In genomic region chr9:22837702-22838210, GRCm38 (mm10) we compare ENCODE assay signal across 14 mouse cellular contexts.
A peak's percentile ranks its signal among the peaks of the same experiment; 100 is the strongest.
DNase-seq lines count a peak whose midpoint lies in the region; ATAC-seq and TF ChIP-seq lines count a peak whose summit lies in the region.
"Had no signal": no experiment of that assay in that cellular context is flagged by ENCODE, and none has a peak within 500 bp of the region (broad histone marks: within the 10 kb centered on the region; RNA-seq: fewer than 3 reads in every experiment).

No protein-coding gene starts in this region.

- H3K27me3 ChIP-seq in heart, embryonic 10.5 days (ENCODE audit: insufficient read depth, poor library complexity, severe bottlenecking), result no peaks in the 10 kb centered on the region
- H3K27me3 ChIP-seq in midbrain, embryonic 10.5 days (ENCODE audit: low read depth, poor library complexity, severe bottlenecking), result no peaks in the 10 kb centered on the region
- no peaks in the 10 kb centered on the region for H3K27me3 ChIP-seq in midbrain, embryonic 15.5 days (replicated peaks)
- H3K27me3 ChIP-seq in embryonic facial prominence, embryonic 11.5 days (ENCODE audit: control insufficient read depth, insufficient read depth, low read length), result no peaks in the 10 kb centered on the region
- H3K27me3 ChIP-seq in intestine, embryonic 15.5 days (replicated peaks), result no peaks in the 10 kb centered on the region
- H3K27me3 ChIP-seq: limb, embryonic 13.5 days; liver, embryonic 15.5 days; Patski had no signal

- ATAC-seq in midbrain, embryonic 15.5 days (replicated peaks), result no peak
- ATAC-seq in embryonic facial prominence, embryonic 11.5 days (replicated peaks; ENCODE audit: insufficient number of reproducible peaks, low FRiP score, low TSS enrichment, low read depth), result no peak
- no peak for ATAC-seq in intestine, embryonic 15.5 days
- ATAC-seq: Patski had no signal

- 27% methylated on average over 4 of the region's 4 CpGs for WGBS in heart, embryonic 10.5 days
- WGBS in midbrain, embryonic 10.5 days, result 24% methylated on average over 4 of the region's 4 CpGs
- 25% methylated on average over 4 of the region's 4 CpGs for WGBS in midbrain, embryonic 15.5 days
- WGBS in embryonic facial prominence, embryonic 11.5 days, result 32% methylated on average over 4 of the region's 4 CpGs
- 35% methylated on average over 4 of the region's 4 CpGs for WGBS in intestine, embryonic 15.5 days

- peak overlapping the region; percentile 44 for H3K27ac ChIP-seq in heart, embryonic 10.5 days
- H3K27ac ChIP-seq in midbrain, embryonic 10.5 days (replicated peaks), result peak overlapping the region; percentile 79
- H3K27ac ChIP-seq in midbrain, embryonic 15.5 days, result no peak overlapping the region
- H3K27ac ChIP-seq in ES-E14 (ENCODE audit: insufficient read depth, low read depth, low read length, poor library complexity, severe bottlenecking), result peak overlapping the region; percentile 37
- no peak overlapping the region for H3K27ac ChIP-seq in embryonic facial prominence, embryonic 11.5 days (replicated peaks; ENCODE audit: low read depth, low read length)
- no peak overlapping the region for H3K27ac ChIP-seq in intestine, embryonic 15.5 days
- H3K27ac ChIP-seq: limb, embryonic 13.5 days; liver, embryonic 15.5 days had no signal

- no peak overlapping the region for H3K9ac ChIP-seq in midbrain, embryonic 15.5 days
- no peak overlapping the region for H3K9ac ChIP-seq in ES-E14 (ENCODE audit: insufficient read depth, low read depth, low read length, poor library complexity, severe bottlenecking)
- H3K9ac ChIP-seq in embryonic facial prominence, embryonic 11.5 days (replicated peaks; ENCODE audit: low read length), result no peak overlapping the region
- H3K9ac ChIP-seq in intestine, embryonic 15.5 days, result no peak overlapping the region
- H3K9ac ChIP-seq: limb, embryonic 13.5 days; liver, embryonic 15.5 days had no signal

- H3K4me3 ChIP-seq in heart, embryonic 10.5 days, result no peak overlapping the region
- no peak overlapping the region for H3K4me3 ChIP-seq in midbrain, embryonic 10.5 days
- H3K4me3 ChIP-seq in midbrain, embryonic 15.5 days, result no peak overlapping the region
- 0 out of 4 replicates have a peak overlapping the region, but pooled peaks of 1 of the 2 experiments have one; percentile 1 for H3K4me3 ChIP-seq in ES-E14 (ENCODE audit: insufficient read depth in 1 of 2, low read depth in 1 of 2, low read length in 2 of 2, poor library complexity in 1 of 2, severe bottlenecking in 1 of 2)
- H3K4me3 ChIP-seq in embryonic facial prominence, embryonic 11.5 days (ENCODE audit: low read depth, low read length), result no peak overlapping the region
- H3K4me3 ChIP-seq in intestine, embryonic 15.5 days (replicated peaks), result no peak overlapping the region
- H3K4me3 ChIP-seq: limb, embryonic 13.5 days; liver, embryonic 15.5 days had no signal

- H3K36me3 ChIP-seq in heart, embryonic 10.5 days, result no peaks in the 10 kb centered on the region
- H3K36me3 ChIP-seq in midbrain, embryonic 10.5 days, result no peaks in the 10 kb centered on the region
- no peaks in the 10 kb centered on the region for H3K36me3 ChIP-seq in midbrain, embryonic 15.5 days (replicated peaks)
- no peaks in the 10 kb centered on the region for H3K36me3 ChIP-seq in ES-E14 (ENCODE audit: control insufficient read depth, insufficient read depth, low read length, poor library complexity, severe bottlenecking)
- H3K36me3 ChIP-seq in embryonic facial prominence, embryonic 11.5 days (replicated peaks; ENCODE audit: control insufficient read depth, insufficient read depth, low read depth, low read length), result no peaks in the 10 kb centered on the region
- no peaks in the 10 kb centered on the region for H3K36me3 ChIP-seq in intestine, embryonic 15.5 days
- H3K36me3 ChIP-seq: limb, embryonic 13.5 days; liver, embryonic 15.5 days had no signal

- H3K4me2 ChIP-seq in midbrain, embryonic 15.5 days, result no peak overlapping the region
- H3K4me2 ChIP-seq in embryonic facial prominence, embryonic 11.5 days (ENCODE audit: low read depth, low read length), result no peak overlapping the region; the same call in 1 of the 2 replicates
- no peak overlapping the region for H3K4me2 ChIP-seq in intestine, embryonic 15.5 days (replicated peaks)
- H3K4me2 ChIP-seq: limb, embryonic 13.5 days; liver, embryonic 15.5 days had no signal

- DNase-seq in heart, embryonic 10.5 days (ENCODE audit: low spot score), result no peak
- no peak for DNase-seq in heart, adult 9 months (ENCODE audit: low spot score in 2 of 2)
- DNase-seq in midbrain, embryonic 10.5 days (ENCODE audit: low spot score), result no peak
- DNase-seq in ES-E14 (ENCODE audit: low read depth, low spot score), result peak; percentile 56
- DNase-seq in embryonic facial prominence, embryonic 11.5 days (ENCODE audit: low spot score), result peak; percentile 38
- no peak for DNase-seq in left cerebral cortex, adult 9 months (ENCODE audit: low spot score in 2 of 2)
- DNase-seq: cerebellum, adult 2 months; kidney, adult 8-10 months; thymus, postnatal 25 days had no signal

- H3K4me1 ChIP-seq in heart, embryonic 10.5 days, result peaks cover 14% of the 10 kb centered on the region
- peaks cover 15% of the 10 kb centered on the region for H3K4me1 ChIP-seq in midbrain, embryonic 10.5 days
- H3K4me1 ChIP-seq in midbrain, embryonic 15.5 days, result no peaks in the 10 kb centered on the region
- H3K4me1 ChIP-seq in ES-E14 (ENCODE audit: control insufficient read depth in 2 of 2, insufficient read depth in 2 of 2, low read length in 2 of 2, poor library complexity in 1 of 2), result peaks cover 0 to 9% of the 10 kb centered on the region in 2 experiments; a peak in 3 of 4 replicates
- H3K4me1 ChIP-seq in embryonic facial prominence, embryonic 11.5 days (ENCODE audit: control insufficient read depth, insufficient read depth, low read length), result no peaks in the 10 kb centered on the region
- H3K4me1 ChIP-seq in intestine, embryonic 15.5 days (replicated peaks), result 0 out of 2 replicates have a peak, but pooled peaks cover 5% of the 10 kb centered on the region
- H3K4me1 ChIP-seq: liver, embryonic 15.5 days had no signal

- in situ Hi-C loops in ES-E14 (cut with MboI; ENCODE audit: low sequenced_read_pairs in 2 of 2, unreplicated experiment in 2 of 2), result no loop called here

- no peaks in the 10 kb centered on the region for H3K9me3 ChIP-seq in heart, embryonic 10.5 days
- H3K9me3 ChIP-seq in midbrain, embryonic 10.5 days (replicated peaks), result no peaks in the 10 kb centered on the region
- no peaks in the 10 kb centered on the region for H3K9me3 ChIP-seq in midbrain, embryonic 15.5 days
- no peaks in the 10 kb centered on the region for H3K9me3 ChIP-seq in ES-E14 (ENCODE audit: control insufficient read depth, insufficient read depth, low read depth, low read length)
- H3K9me3 ChIP-seq in embryonic facial prominence, embryonic 11.5 days (replicated peaks; ENCODE audit: control insufficient read depth, low read length), result no peaks in the 10 kb centered on the region
- no peaks in the 10 kb centered on the region for H3K9me3 ChIP-seq in intestine, embryonic 15.5 days
- H3K9me3 ChIP-seq: limb, embryonic 13.5 days; liver, embryonic 15.5 days had no signal

TF ChIP-seq in ES-E14, 5 proteins besides CTCF, POLR2A, EP300 and RAD21:
- no peak for TF ChIP-seq MAFK (IDR thresholded peaks at IDR 0.05; ENCODE audit: insufficient read depth, low read depth, low read length)
- no peak for TF ChIP-seq ZNF384 (IDR thresholded peaks at IDR 0.05; ENCODE audit: low read depth, low read length)
- no peak for TF ChIP-seq ZC3H11A (IDR thresholded peaks at IDR 0.05; ENCODE audit: borderline replicate concordance, low read depth, low read length)
- no peak for TF ChIP-seq CHD2 (IDR thresholded peaks at IDR 0.05; ENCODE audit: low read depth, low read length)
- TF ChIP-seq HCFC1 (IDR thresholded peaks at IDR 0.05; ENCODE audit: borderline replicate concordance, insufficient read depth, low read length), result no peak

Comparison
In these comparisons a context has a peak if more than half of its experiments do, and no peak if none do; other contexts are left out.
1. H3K27ac ChIP-seq: peak in heart, embryonic 10.5 days (single experiment), midbrain, embryonic 10.5 days (single experiment) and ES-E14 (single experiment); none in midbrain, embryonic 15.5 days (single experiment), embryonic facial prominence, embryonic 11.5 days (single experiment) and intestine, embryonic 15.5 days (single experiment).
2. DNase-seq: peak in ES-E14 (single experiment) and embryonic facial prominence, embryonic 11.5 days (single experiment); none in heart, embryonic 10.5 days (single experiment), heart, adult 9 months (0 of 2), midbrain, embryonic 10.5 days (single experiment) and left cerebral cortex, adult 9 months (0 of 2).